Mouse (Mus musculus): Measurements from ENCODE around the gene Hs3st4.

DNA sequence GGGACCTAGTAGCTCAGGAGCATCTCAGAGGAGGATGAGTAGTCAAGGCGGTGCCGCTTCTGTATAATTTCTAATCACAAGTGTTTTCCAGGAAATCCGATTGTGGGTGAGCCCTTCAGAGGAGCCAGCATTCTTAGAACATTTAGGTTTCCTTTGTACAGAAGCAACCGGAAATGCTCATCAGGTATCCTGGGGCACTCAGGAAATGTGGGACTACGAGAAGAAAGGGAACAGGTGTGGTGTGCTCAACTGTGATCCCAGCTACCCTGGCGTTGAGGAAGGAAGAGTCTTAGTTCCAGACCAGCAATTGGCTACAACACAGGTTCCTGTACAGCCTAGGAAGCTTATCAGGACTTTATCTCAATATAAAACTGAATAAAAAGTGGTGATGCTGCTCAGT lies 307.2 kb downstream of the Hs3st4 start:
- TF ChIP-seq CTCF (IDR thresholded peaks at IDR 0.05; ENCODE audit: control insufficient read depth, insufficient read depth, insufficient replicate concordance, low read depth, low read length) (no peak), POLR2A (IDR thresholded peaks at IDR 0.05; ENCODE audit: control insufficient read depth, low read depth, low read length) (no peak)

All from testis, adult 2 months (tissue).